24 mouse cellular contexts compared by ENCODE assay signal in the genomic region with DNA sequence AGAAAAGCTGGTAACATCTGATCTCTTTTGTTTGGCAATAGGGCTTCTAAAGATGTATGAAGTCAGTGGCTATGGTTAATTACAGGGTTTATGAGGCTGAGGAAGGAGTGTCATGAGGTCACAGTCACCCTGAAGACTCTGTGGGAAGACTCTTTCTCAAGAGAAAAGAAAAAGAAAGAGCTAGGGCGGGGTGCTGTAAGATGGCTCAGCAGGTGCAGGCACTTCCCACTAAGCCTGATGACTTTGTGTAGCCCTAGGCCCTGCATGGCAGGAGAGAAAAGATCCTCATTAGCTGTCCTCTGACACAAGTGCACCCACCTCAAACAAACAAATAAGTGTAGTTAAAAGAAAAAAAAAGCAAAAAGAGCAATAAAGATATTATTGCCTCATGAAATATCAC.
DNase-seq lines count a peak whose midpoint lies in the region; ATAC-seq and TF ChIP-seq lines count a peak whose summit lies in the region.
"Had no signal": no experiment of that assay in that cellular context is flagged by ENCODE, and none has a peak within 500 bp of the region (broad histone marks: within the 10 kb centered on the region; RNA-seq: fewer than 3 reads in every experiment).

No protein-coding gene starts in this region.

- H3K9me3 ChIP-seq in forebrain, embryonic 16.5 days (ENCODE audit: control insufficient read depth, low read length): no peaks in the 10 kb centered on the region
- H3K9me3 ChIP-seq in forebrain, embryonic 12.5 days: no peaks in the 10 kb centered on the region
- no peaks in the 10 kb centered on the region for H3K9me3 ChIP-seq in midbrain, embryonic 11.5 days (ENCODE audit: control insufficient read depth, low read length)
- H3K9me3 ChIP-seq in stomach, postnatal 0 days (ENCODE audit: control insufficient read depth, low read length): no peaks in the 10 kb centered on the region
- H3K9me3 ChIP-seq: heart, embryonic 15.5 days; hindbrain, embryonic 12.5 days; neural tube, embryonic 15.5 days had no signal

- no peaks in the 10 kb centered on the region for H3K36me3 ChIP-seq in forebrain, embryonic 16.5 days (ENCODE audit: control insufficient read depth, insufficient read depth)
- no peaks in the 10 kb centered on the region for H3K36me3 ChIP-seq in forebrain, embryonic 12.5 days (replicated peaks)
- H3K36me3 ChIP-seq in thymus, adult 2 months (ENCODE audit: control insufficient read depth, insufficient read depth, low read length): no peaks in the 10 kb centered on the region
- H3K36me3 ChIP-seq in midbrain, embryonic 11.5 days (ENCODE audit: control insufficient read depth, insufficient read depth, low read length): no peaks in the 10 kb centered on the region
- H3K36me3 ChIP-seq in stomach, postnatal 0 days (ENCODE audit: control insufficient read depth, insufficient read depth, low read length): no peaks in the 10 kb centered on the region
- H3K36me3 ChIP-seq: heart, embryonic 15.5 days; hindbrain, embryonic 12.5 days; neural tube, embryonic 15.5 days had no signal

- WGBS in forebrain, embryonic 16.5 days: 57% methylated on average over 1 of the region's 1 CpGs
- 55% methylated on average over 1 of the region's 1 CpGs for WGBS in forebrain, embryonic 12.5 days
- WGBS in thymus, adult 2 months: 39% methylated on average over 1 of the region's 1 CpGs
- WGBS in midbrain, embryonic 11.5 days: 56% methylated on average over 1 of the region's 1 CpGs
- WGBS in stomach, postnatal 0 days: 70% methylated on average over 1 of the region's 1 CpGs

- no peak overlapping the region for H3K27ac ChIP-seq in forebrain, embryonic 16.5 days (ENCODE audit: low read length)
- H3K27ac ChIP-seq in forebrain, embryonic 12.5 days: no peak overlapping the region
- H3K27ac ChIP-seq in thymus, adult 2 months (ENCODE audit: control insufficient read depth, insufficient read depth, low read length): no peak overlapping the region
- no peak overlapping the region for H3K27ac ChIP-seq in midbrain, embryonic 11.5 days (ENCODE audit: low read depth, low read length)
- H3K27ac ChIP-seq in stomach, postnatal 0 days (replicated peaks): no peak overlapping the region
- H3K27ac ChIP-seq: heart, embryonic 15.5 days; hindbrain, embryonic 12.5 days; hindbrain, postnatal 0 days; liver, embryonic 14.5 days; macrophage; neural tube, embryonic 15.5 days had no signal

- peak; percentile 26; the same call in 1 of the 2 replicates for ATAC-seq in forebrain, embryonic 16.5 days
- no peak for ATAC-seq in forebrain, embryonic 12.5 days (ENCODE audit: low FRiP score)
- no peak for ATAC-seq in midbrain, embryonic 11.5 days (ENCODE audit: low FRiP score)
- ATAC-seq in stomach, postnatal 0 days (ENCODE audit: low FRiP score, low TSS enrichment): no peak
- ATAC-seq: hindbrain, postnatal 0 days had no signal

- no peak overlapping the region for H3K4me2 ChIP-seq in forebrain, embryonic 16.5 days (ENCODE audit: low read length)
- no peak overlapping the region for H3K4me2 ChIP-seq in forebrain, embryonic 12.5 days
- no peak overlapping the region for H3K4me2 ChIP-seq in midbrain, embryonic 11.5 days
- H3K4me2 ChIP-seq in stomach, postnatal 0 days (replicated peaks; ENCODE audit: low read depth): no peak overlapping the region
- H3K4me2 ChIP-seq: heart, embryonic 15.5 days; hindbrain, embryonic 12.5 days; neural tube, embryonic 15.5 days had no signal

- TF ChIP-seq POLR2A in thymus, adult 2 months (IDR thresholded peaks at IDR 0.05; ENCODE audit: control insufficient read depth, extremely low read depth, insufficient read depth, low read length, poor library complexity): no peak

- no peak overlapping the region for H3K4me3 ChIP-seq in forebrain, embryonic 16.5 days (replicated peaks; ENCODE audit: low read length)
- no peak overlapping the region for H3K4me3 ChIP-seq in forebrain, embryonic 12.5 days (replicated peaks)
- no peak overlapping the region for H3K4me3 ChIP-seq in thymus, adult 2 months (ENCODE audit: control insufficient read depth, insufficient read depth, low read length)
- no peak overlapping the region for H3K4me3 ChIP-seq in midbrain, embryonic 11.5 days (ENCODE audit: low read depth, low read length)
- H3K4me3 ChIP-seq in stomach, postnatal 0 days (ENCODE audit: low read depth, low read length): no peak overlapping the region
- H3K4me3 ChIP-seq: heart, embryonic 15.5 days; hindbrain, embryonic 12.5 days; neural tube, embryonic 15.5 days had no signal

- no peak overlapping the region for H3K9ac ChIP-seq in forebrain, embryonic 16.5 days (replicated peaks; ENCODE audit: low read depth, low read length)
- no peak overlapping the region for H3K9ac ChIP-seq in forebrain, embryonic 12.5 days
- H3K9ac ChIP-seq in midbrain, embryonic 11.5 days (ENCODE audit: low read length): no peak overlapping the region
- H3K9ac ChIP-seq in stomach, postnatal 0 days (ENCODE audit: low read length): no peak overlapping the region
- H3K9ac ChIP-seq: heart, embryonic 15.5 days; hindbrain, embryonic 12.5 days; liver, embryonic 14.5 days; neural tube, embryonic 15.5 days had no signal

- TF ChIP-seq EP300 in stomach, postnatal 0 days (optimal IDR thresholded peaks at IDR 0.05): no peak

- peaks cover 5% of the 10 kb centered on the region; the same call in 1 of the 2 replicates for H3K4me1 ChIP-seq in forebrain, embryonic 16.5 days (replicated peaks; ENCODE audit: control insufficient read depth, insufficient read depth, low read length)
- no peaks in the 10 kb centered on the region for H3K4me1 ChIP-seq in forebrain, embryonic 12.5 days
- no peaks in the 10 kb centered on the region; the same call in 1 of the 2 replicates for H3K4me1 ChIP-seq in thymus, adult 2 months (replicated peaks; ENCODE audit: control insufficient read depth, insufficient read depth, low read length)
- no peaks in the 10 kb centered on the region for H3K4me1 ChIP-seq in midbrain, embryonic 11.5 days (ENCODE audit: control insufficient read depth, insufficient read depth, low read length)
- no peaks in the 10 kb centered on the region for H3K4me1 ChIP-seq in stomach, postnatal 0 days (replicated peaks; ENCODE audit: control insufficient read depth, insufficient read depth)
- H3K4me1 ChIP-seq: heart, embryonic 15.5 days; hindbrain, embryonic 12.5 days; neural tube, embryonic 15.5 days had no signal

- no peak for TF ChIP-seq CTCF in thymus, adult 2 months (IDR thresholded peaks at IDR 0.05; ENCODE audit: borderline replicate concordance, control insufficient read depth, extremely low read depth, insufficient read depth, low read length, poor library complexity)
- no peak for TF ChIP-seq CTCF in stomach, postnatal 0 days (IDR thresholded peaks at IDR 0.05; ENCODE audit: low read depth)

- no peaks in the 10 kb centered on the region for H3K27me3 ChIP-seq in forebrain, embryonic 16.5 days (replicated peaks; ENCODE audit: control insufficient read depth, insufficient read depth, low read length)
- no peaks in the 10 kb centered on the region for H3K27me3 ChIP-seq in forebrain, embryonic 12.5 days
- H3K27me3 ChIP-seq in thymus, adult 2 months (ENCODE audit: control insufficient read depth, insufficient read depth, low read length): no peaks in the 10 kb centered on the region
- no peaks in the 10 kb centered on the region for H3K27me3 ChIP-seq in midbrain, embryonic 11.5 days (ENCODE audit: control insufficient read depth, insufficient read depth, low read length)
- no peaks in the 10 kb centered on the region for H3K27me3 ChIP-seq in stomach, postnatal 0 days (ENCODE audit: control insufficient read depth, insufficient read depth, low read length)
- H3K27me3 ChIP-seq: heart, embryonic 15.5 days; hindbrain, embryonic 12.5 days; neural tube, embryonic 15.5 days had no signal

- peak; percentile 32 for DNase-seq in thymus, postnatal 14 days
- no peak for DNase-seq in thymus, adult 2 months
- DNase-seq in ZHBTc4 (ENCODE audit: low read depth, low spot score): peak; percentile 49
- peak; percentile 12 to 22 for DNase-seq in thymus, postnatal 36 days
- DNase-seq in midbrain, embryonic 11.5 days (ENCODE audit: low spot score, missing footprints): no peak
- no peak for DNase-seq in stomach, postnatal 0 days (ENCODE audit: low spot score)
- DNase-seq: adrenal gland, postnatal 10 days; cerebellum, adult 8-10 months; heart, postnatal 36 days; kidney, adult 11 months; kidney, postnatal 14 days; layer of hippocampus, adult 9-11 months; liver; lung, adult 2 months; lung, postnatal 10 days; midbrain, embryonic 14.5 days had no signal

Comparison
In these comparisons a context has a peak if more than half of its experiments do, and no peak if none do; other contexts are left out.
1. DNase-seq: peak in thymus, postnatal 14 days (single experiment), ZHBTc4 (single experiment) and thymus, postnatal 36 days (2 of 2); none in thymus, adult 2 months (single experiment), midbrain, embryonic 11.5 days (single experiment) and stomach, postnatal 0 days (single experiment).